In genomic region chr17:86929355-86929754, GRCm38 (mm10) we compare ENCODE assay signal across 27 mouse cellular contexts. TPM values are rescaled to one million over a fixed set of nuclear protein-coding genes. Genes with fewer than 3 reads are reported as not detected.
DNase-seq lines count a peak whose midpoint lies in the region; ATAC-seq and TF ChIP-seq lines count a peak whose summit lies in the region.
"Had no signal": no experiment of that assay in that cellular context is flagged by ENCODE, and none has a peak within 500 bp of the region (broad histone marks: within the 10 kb centered on the region; RNA-seq: fewer than 3 reads in every experiment).

No protein-coding gene starts in this region.

- peaks cover 6% of the 10 kb centered on the region for H3K9me3 ChIP-seq in heart, embryonic 13.5 days
- H3K9me3 ChIP-seq in lung, embryonic 15.5 days: no peaks in the 10 kb centered on the region
- H3K9me3 ChIP-seq in lung, postnatal 0 days (ENCODE audit: low read length): no peaks in the 10 kb centered on the region
- H3K9me3 ChIP-seq in forebrain, embryonic 11.5 days (ENCODE audit: control insufficient read depth, low read length): peaks cover 2% of the 10 kb centered on the region; the same call in 1 of the 2 replicates
- 0 out of 2 replicates have a peak, but pooled peaks cover 2% of the 10 kb centered on the region for H3K9me3 ChIP-seq in midbrain, embryonic 15.5 days
- H3K9me3 ChIP-seq: embryonic facial prominence, embryonic 15.5 days had no signal

- no peak for TF ChIP-seq CTCF in lung, postnatal 0 days (IDR thresholded peaks at IDR 0.05)

- no peaks in the 10 kb centered on the region for H3K36me3 ChIP-seq in heart, embryonic 13.5 days
- no peaks in the 10 kb centered on the region for H3K36me3 ChIP-seq in lung, embryonic 15.5 days
- H3K36me3 ChIP-seq in lung, postnatal 0 days (ENCODE audit: insufficient read depth, low read length): no peaks in the 10 kb centered on the region
- no peaks in the 10 kb centered on the region for H3K36me3 ChIP-seq in forebrain, embryonic 11.5 days (ENCODE audit: control insufficient read depth, insufficient read depth, low read length)
- H3K36me3 ChIP-seq in midbrain, embryonic 15.5 days (replicated peaks): no peaks in the 10 kb centered on the region
- H3K36me3 ChIP-seq: embryonic facial prominence, embryonic 15.5 days; forebrain, embryonic 10.5 days; forebrain, embryonic 15.5 days; hindbrain, embryonic 15.5 days had no signal

- no peak for ATAC-seq in heart, embryonic 13.5 days (ENCODE audit: extremely low read depth, insufficient number of reproducible peaks, low FRiP score, low TSS enrichment)
- ATAC-seq in lung, embryonic 15.5 days (ENCODE audit: borderline replicate concordance, extremely low read depth, low FRiP score, low TSS enrichment): no peak
- no peak for ATAC-seq in lung, postnatal 0 days
- peak; percentile 53 for ATAC-seq in granulocyte monocyte progenitor cell, adult 5-6 weeks (replicated peaks; ENCODE audit: poor library complexity, severe bottlenecking)
- no peak for ATAC-seq in forebrain, embryonic 11.5 days (replicated peaks; ENCODE audit: low FRiP score)
- no peak for ATAC-seq in midbrain, embryonic 15.5 days (replicated peaks)
- ATAC-seq: forebrain, embryonic 15.5 days; intestine, embryonic 16.5 days had no signal

- 78% methylated on average over 6 of the region's 6 CpGs for WGBS in heart, embryonic 13.5 days
- 65% methylated on average over 6 of the region's 6 CpGs for WGBS in lung, embryonic 15.5 days
- 69% methylated on average over 6 of the region's 6 CpGs for WGBS in lung, postnatal 0 days
- WGBS in forebrain, embryonic 11.5 days: 85% methylated on average over 6 of the region's 6 CpGs
- 85% methylated on average over 6 of the region's 6 CpGs for WGBS in midbrain, embryonic 15.5 days

- no peak for TF ChIP-seq EP300 in lung, postnatal 0 days (IDR thresholded peaks at IDR 0.05)

- H3K27ac ChIP-seq in heart, embryonic 13.5 days (replicated peaks): peak overlapping the region; percentile 48
- H3K27ac ChIP-seq in lung, embryonic 15.5 days: peak overlapping the region; percentile 61
- H3K27ac ChIP-seq in lung, postnatal 0 days (ENCODE audit: low read length): no peak overlapping the region
- H3K27ac ChIP-seq in forebrain, embryonic 11.5 days (ENCODE audit: low read depth, low read length): no peak overlapping the region
- no peak overlapping the region for H3K27ac ChIP-seq in midbrain, embryonic 15.5 days
- H3K27ac ChIP-seq: embryonic facial prominence, embryonic 15.5 days; forebrain, embryonic 10.5 days; forebrain, embryonic 15.5 days; heart, adult 2 months; hindbrain, embryonic 15.5 days had no signal

- peaks cover 5% of the 10 kb centered on the region; the same call in 1 of the 2 replicates for H3K4me1 ChIP-seq in heart, embryonic 13.5 days
- H3K4me1 ChIP-seq in lung, embryonic 15.5 days: peaks cover 8% of the 10 kb centered on the region; the same call in 1 of the 2 replicates
- no peaks in the 10 kb centered on the region for H3K4me1 ChIP-seq in lung, postnatal 0 days (ENCODE audit: insufficient read depth, low read depth, low read length)
- peaks cover 2% of the 10 kb centered on the region; the same call in 1 of the 2 replicates for H3K4me1 ChIP-seq in forebrain, embryonic 11.5 days (replicated peaks; ENCODE audit: control insufficient read depth, insufficient read depth, low read length)
- H3K4me1 ChIP-seq in midbrain, embryonic 15.5 days: peaks cover 18% of the 10 kb centered on the region

- intact Hi-C loops in heart, postnatal 14 days (cut with DNase I): no loop called here

- H3K4me2 ChIP-seq in heart, embryonic 13.5 days: no peak overlapping the region
- H3K4me2 ChIP-seq in lung, embryonic 15.5 days: no peak overlapping the region
- H3K4me2 ChIP-seq in lung, postnatal 0 days (replicated peaks; ENCODE audit: low read depth, low read length): no peak overlapping the region
- H3K4me2 ChIP-seq in forebrain, embryonic 11.5 days (ENCODE audit: low read depth, low read length, severe bottlenecking): no peak overlapping the region
- no peak overlapping the region for H3K4me2 ChIP-seq in midbrain, embryonic 15.5 days
- H3K4me2 ChIP-seq: embryonic facial prominence, embryonic 15.5 days; forebrain, embryonic 15.5 days; hindbrain, embryonic 15.5 days had no signal

- DNase-seq in heart, postnatal 14 days: no peak
- no peak for DNase-seq in lung, postnatal 0 days (ENCODE audit: low spot score)
- DNase-seq in forebrain, embryonic 11.5 days (ENCODE audit: low spot score): no peak
- DNase-seq: adrenal gland, adult 2 months; adrenal gland, postnatal 25 days; cerebellum, adult 18-20 months; cerebellum, adult 9-11 months; cerebellum, postnatal 36 days; embryo, embryonic 11 days; gastrocnemius, postnatal 10 days; heart, adult 2 months; heart, postnatal 10 days had no signal

- H3K9ac ChIP-seq in heart, embryonic 13.5 days: no peak overlapping the region
- H3K9ac ChIP-seq in lung, embryonic 15.5 days: no peak overlapping the region
- H3K9ac ChIP-seq in lung, postnatal 0 days (replicated peaks; ENCODE audit: low read depth): no peak overlapping the region
- H3K9ac ChIP-seq in forebrain, embryonic 11.5 days (ENCODE audit: low read length): no peak overlapping the region
- H3K9ac ChIP-seq in midbrain, embryonic 15.5 days: no peak overlapping the region
- H3K9ac ChIP-seq: embryonic facial prominence, embryonic 15.5 days; forebrain, embryonic 15.5 days; hindbrain, embryonic 15.5 days had no signal

- H3K27me3 ChIP-seq in heart, embryonic 13.5 days (replicated peaks): peaks cover 21% of the 10 kb centered on the region
- no peaks in the 10 kb centered on the region; the same call in 1 of the 2 replicates for H3K27me3 ChIP-seq in lung, embryonic 15.5 days
- no peaks in the 10 kb centered on the region for H3K27me3 ChIP-seq in lung, postnatal 0 days (replicated peaks; ENCODE audit: insufficient read depth, low read length)
- H3K27me3 ChIP-seq in forebrain, embryonic 11.5 days (ENCODE audit: control insufficient read depth, insufficient read depth, low read length): no peaks in the 10 kb centered on the region
- H3K27me3 ChIP-seq in midbrain, embryonic 15.5 days (replicated peaks): no peaks in the 10 kb centered on the region
- H3K27me3 ChIP-seq: CH12.LX; embryonic facial prominence, embryonic 15.5 days; forebrain, embryonic 15.5 days; hindbrain, embryonic 15.5 days had no signal

- H3K4me3 ChIP-seq in heart, embryonic 13.5 days: no peak overlapping the region
- H3K4me3 ChIP-seq in lung, embryonic 15.5 days: no peak overlapping the region
- H3K4me3 ChIP-seq in lung, postnatal 0 days (ENCODE audit: low read depth, low read length): no peak overlapping the region
- H3K4me3 ChIP-seq in forebrain, embryonic 11.5 days (ENCODE audit: low read depth, low read length): no peak overlapping the region
- H3K4me3 ChIP-seq in midbrain, embryonic 15.5 days: no peak overlapping the region
- H3K4me3 ChIP-seq: embryonic facial prominence, embryonic 15.5 days; erythroblast, embryonic 14.5 days; forebrain, embryonic 10.5 days; forebrain, embryonic 15.5 days; heart, adult 2 months; hindbrain, embryonic 15.5 days had no signal

RNA-seq across cellular contexts. Expression of gene Tmem247, which starts 12.2 kb away (rescaled TPM):
- not detected in 2 replicates for polyA plus RNA-seq in heart, embryonic 13.5 days (2015; fragmentation: Nextera tagmentation; extraction: Ambion mirVana)
- total RNA-seq in heart, postnatal 14 days (2021): not detected
- polyA plus RNA-seq in lung, embryonic 15.5 days (2015; fragmentation: Nextera tagmentation; extraction: Ambion mirVana): not detected in 2 replicates
- not detected in 2 replicates for polyA plus RNA-seq in lung, postnatal 0 days (2015; fragmentation: Nextera tagmentation; extraction: Ambion mirVana)
- total RNA-seq in granulocyte monocyte progenitor cell, adult 5-6 weeks (2014; fragmentation: Nextera tagmentation): not detected in 2 replicates
- not detected in 2 replicates for total RNA-seq in granulocyte monocyte progenitor cell, adult 5-6 weeks (2017)
- polyA plus RNA-seq in forebrain, embryonic 11.5 days (2014; fragmentation: Nextera tagmentation; extraction: Ambion mirVana): not detected in 2 replicates
- not detected in 2 replicates for polyA plus RNA-seq in midbrain, embryonic 15.5 days (2015; fragmentation: Nextera tagmentation; extraction: Ambion mirVana)
- total RNA-seq: adrenal gland, adult 2 months; adrenal gland, postnatal 25 days; CH12.LX; gastrocnemius, postnatal 10 days; gastrocnemius, postnatal 4 days; heart, adult 2 months; heart, postnatal 10 days; hematopoietic stem cell, adult 5-6 weeks had no signal
- polyA plus RNA-seq: adrenal gland, adult 2 months; embryonic facial prominence, embryonic 11.5 days; embryonic facial prominence, embryonic 15.5 days; erythroblast, embryonic 14.5 days; forebrain, embryonic 10.5 days; forebrain, embryonic 15.5 days; heart, adult 2 months; heart, embryonic 14.5 days; hindbrain, embryonic 15.5 days; intestine, embryonic 16.5 days had no signal

RNA-seq across cellular contexts. Expression of gene Atp6v1e2, which starts 18.3 kb away (rescaled TPM):
- not detected in 2 replicates for polyA plus RNA-seq in heart, embryonic 13.5 days (2015; fragmentation: Nextera tagmentation; extraction: Ambion mirVana)
- total RNA-seq in heart, postnatal 14 days (2021): not detected
- 0.21 TPM in 1 of 2 replicates, not detected in the other for polyA plus RNA-seq in lung, embryonic 15.5 days (2015; fragmentation: Nextera tagmentation; extraction: Ambion mirVana)
- polyA plus RNA-seq in lung, postnatal 0 days (2015; fragmentation: Nextera tagmentation; extraction: Ambion mirVana): not detected in 2 replicates
- total RNA-seq in granulocyte monocyte progenitor cell, adult 5-6 weeks (2014; fragmentation: Nextera tagmentation): not detected in 2 replicates
- not detected in 2 replicates for total RNA-seq in granulocyte monocyte progenitor cell, adult 5-6 weeks (2017)
- not detected in 2 replicates for polyA plus RNA-seq in forebrain, embryonic 11.5 days (2014; fragmentation: Nextera tagmentation; extraction: Ambion mirVana)
- polyA plus RNA-seq in midbrain, embryonic 15.5 days (2015; fragmentation: Nextera tagmentation; extraction: Ambion mirVana): not detected in 2 replicates
- total RNA-seq: adrenal gland, adult 2 months; adrenal gland, postnatal 25 days; CH12.LX; gastrocnemius, postnatal 10 days; gastrocnemius, postnatal 4 days; heart, adult 2 months; heart, postnatal 10 days; hematopoietic stem cell, adult 5-6 weeks had no signal
- polyA plus RNA-seq: adrenal gland, adult 2 months; embryonic facial prominence, embryonic 11.5 days; embryonic facial prominence, embryonic 15.5 days; erythroblast, embryonic 14.5 days; forebrain, embryonic 10.5 days; forebrain, embryonic 15.5 days; heart, adult 2 months; heart, embryonic 14.5 days had no signal

RNA-seq across cellular contexts. Expression of gene Rhoq, which starts 33.5 kb away (rescaled TPM):
- polyA plus RNA-seq in heart, embryonic 13.5 days (2015; fragmentation: Nextera tagmentation; extraction: Ambion mirVana): 18.4 and 18.5 TPM in 2 replicates
- 100 to 1,000 TPM; 165 to 168 TPM for total RNA-seq in heart, postnatal 14 days (2021)
- 12.1 and 13.0 TPM in 2 replicates for polyA plus RNA-seq in lung, embryonic 15.5 days (2015; fragmentation: Nextera tagmentation; extraction: Ambion mirVana)
- polyA plus RNA-seq in lung, postnatal 0 days (2015; fragmentation: Nextera tagmentation; extraction: Ambion mirVana): 10.7 and 11.5 TPM in 2 replicates
- 2.8 and 5.4 TPM in 2 replicates for total RNA-seq in granulocyte monocyte progenitor cell, adult 5-6 weeks (2014; fragmentation: Nextera tagmentation)
- total RNA-seq in granulocyte monocyte progenitor cell, adult 5-6 weeks (2017): 2.0 and 3.1 TPM in 2 replicates
- polyA plus RNA-seq in forebrain, embryonic 11.5 days (2014; fragmentation: Nextera tagmentation; extraction: Ambion mirVana): 11.5 TPM in 2 replicates
- 5.6 and 7.0 TPM in 2 replicates for polyA plus RNA-seq in midbrain, embryonic 15.5 days (2015; fragmentation: Nextera tagmentation; extraction: Ambion mirVana)

Comparison
In these comparisons a context has a peak if more than half of its experiments do, and no peak if none do; other contexts are left out.
1. H3K27ac ChIP-seq: peak in heart, embryonic 13.5 days (single experiment) and lung, embryonic 15.5 days (single experiment); none in lung, postnatal 0 days (single experiment), forebrain, embryonic 11.5 days (single experiment) and midbrain, embryonic 15.5 days (single experiment).